Mouse (Mus musculus): Measurements from ENCODE around the gene Timm8a1.

Timm8a1 gene

GRCm38 (mm10) chrX:134525260-134525659 lies 16.4 kb downstream of the Timm8a1 start:
- no peak for DNase-seq (ENCODE audit: low spot score)

DNA sequence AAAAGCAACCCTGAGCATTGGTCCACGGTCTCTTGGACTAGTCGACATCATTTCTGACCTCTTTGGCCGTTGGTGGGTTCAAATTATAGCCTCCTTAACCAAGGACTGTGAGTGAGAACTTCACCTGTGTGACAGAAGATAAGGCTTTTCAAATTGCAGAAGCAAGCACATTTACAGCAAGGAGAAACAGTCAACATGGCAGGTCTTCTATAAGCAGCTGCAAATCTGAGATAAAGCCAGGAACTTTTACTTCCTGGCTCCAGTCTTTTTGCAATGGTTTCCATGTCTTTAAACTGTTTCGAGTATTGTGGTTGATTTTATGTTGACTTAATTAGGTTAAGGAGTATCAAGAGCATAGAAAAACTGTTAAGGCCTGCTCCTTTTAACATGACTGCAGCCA lies 17.9 kb downstream of the Timm8a1 start:
- DNase-seq (ENCODE audit: low spot score) = no peak

DNA sequence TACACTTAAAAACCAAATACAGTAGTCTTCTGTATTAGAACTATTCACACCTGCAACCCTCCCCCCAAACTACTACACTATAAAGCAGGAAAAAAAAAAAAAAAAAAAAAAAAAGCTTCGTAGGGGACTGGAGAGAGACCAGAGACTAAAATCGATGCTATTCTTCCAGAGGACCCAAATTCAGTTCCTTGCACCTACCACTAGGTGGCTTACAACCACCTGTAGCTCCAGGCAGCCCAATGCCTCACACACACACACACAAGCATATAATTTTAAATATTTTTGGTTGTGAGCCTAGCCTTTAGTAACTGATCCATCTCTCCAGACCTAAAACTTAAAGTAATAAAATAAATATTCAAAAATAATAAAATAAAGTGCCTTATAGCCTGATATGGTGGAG lies 32.2 kb downstream of the Timm8a1 start:
- DNase-seq (ENCODE audit: low spot score) = no peak

DNA sequence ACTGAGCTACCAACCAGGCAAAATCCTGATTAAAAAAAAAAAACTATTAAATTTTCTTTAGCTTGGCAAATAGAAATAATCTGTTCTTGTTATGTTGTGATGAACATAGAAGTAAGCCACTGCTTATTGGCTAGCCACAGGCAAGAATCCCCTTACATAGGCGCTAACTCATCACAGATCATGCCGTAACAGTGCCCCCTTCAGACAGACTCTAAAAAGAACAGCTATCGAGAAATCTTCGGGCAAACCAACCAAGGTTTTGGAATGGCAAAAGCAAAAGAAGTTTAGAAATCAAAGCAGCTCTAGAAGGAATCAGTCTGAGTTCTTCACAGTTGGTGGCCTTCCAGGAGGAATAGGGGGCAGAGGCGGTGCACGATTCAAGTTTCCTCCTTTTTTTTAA lies 33.7 kb downstream of the Timm8a1 start:
- no peak for DNase-seq (ENCODE audit: low spot score)

GRCm38 (mm10) chrX:134500651-134501050 lies 41.0 kb downstream of the Timm8a1 start:
- DNase-seq (ENCODE audit: low spot score) = no peak
